Mouse (Mus musculus): ENCODE measurements around the gene Zfp335. TPM values are rescaled to one million over a fixed set of nuclear protein-coding genes. Genes with fewer than 3 reads are reported as not detected.

Zfp335 gene
- 13.5 and 15.1 TPM in 2 replicates for polyA plus RNA-seq (2015; fragmentation: Nextera tagmentation; extraction: Ambion mirVana)

- ATAC-seq = peak; percentile 87
- under 1% methylated on average over 91 of the region's 91 CpGs for WGBS
- Histone ChIP-seq H3K4me2 (replicated peaks) (peak within 1 kb of the TSS; percentile 88), H3K9me3 (peaks cover 7% of the 10 kb centered on the region; the same call in 1 of the 2 replicates), H3K27ac (peak within 1 kb of the TSS; percentile 99), H3K36me3 (peaks cover 35% of the 10 kb centered on the region), H3K27me3 (no peaks in the 10 kb centered on the region), H3K4me1 (replicated peaks) (peaks cover 28% of the 10 kb centered on the region), H3K9ac (replicated peaks) (peak within 1 kb of the TSS; percentile 88), H3K4me3 (replicated peaks) (peak within 1 kb of the TSS; percentile 87)
Observed at GRCm38 (mm10) chr2:164911086-164912048, at the start of gene Zfp335. Zfp335 (minus strand) TSS chr2:164911757.

- Histone ChIP-seq H3K27me3 (peaks cover 8% of the 10 kb centered on the region; the same call in 1 of the 2 replicates), H3K36me3 (no peaks in the 10 kb centered on the region), H3K4me2 (replicated peaks) (peak within 1 kb of the TSS; percentile 62), H3K4me1 (replicated peaks) (peaks cover 52% of the 10 kb centered on the region), H3K9me3 (no peaks in the 10 kb centered on the region), H3K27ac (peak within 1 kb of the TSS; percentile 49), H3K4me3 (replicated peaks) (peak within 1 kb of the TSS; percentile 56), H3K9ac (replicated peaks) (peak within 1 kb of the TSS; percentile 65)
- ATAC-seq = peak; percentile 51
- 2% methylated on average over 44 of the region's 54 CpGs for WGBS
Observed at GRCm38 (mm10) chr2:164960716-164961441, 49.3 kb upstream of the Zfp335 start, which contains the start of gene Slc12a5. Slc12a5 (plus strand) TSS chr2:164960802.

DNA sequence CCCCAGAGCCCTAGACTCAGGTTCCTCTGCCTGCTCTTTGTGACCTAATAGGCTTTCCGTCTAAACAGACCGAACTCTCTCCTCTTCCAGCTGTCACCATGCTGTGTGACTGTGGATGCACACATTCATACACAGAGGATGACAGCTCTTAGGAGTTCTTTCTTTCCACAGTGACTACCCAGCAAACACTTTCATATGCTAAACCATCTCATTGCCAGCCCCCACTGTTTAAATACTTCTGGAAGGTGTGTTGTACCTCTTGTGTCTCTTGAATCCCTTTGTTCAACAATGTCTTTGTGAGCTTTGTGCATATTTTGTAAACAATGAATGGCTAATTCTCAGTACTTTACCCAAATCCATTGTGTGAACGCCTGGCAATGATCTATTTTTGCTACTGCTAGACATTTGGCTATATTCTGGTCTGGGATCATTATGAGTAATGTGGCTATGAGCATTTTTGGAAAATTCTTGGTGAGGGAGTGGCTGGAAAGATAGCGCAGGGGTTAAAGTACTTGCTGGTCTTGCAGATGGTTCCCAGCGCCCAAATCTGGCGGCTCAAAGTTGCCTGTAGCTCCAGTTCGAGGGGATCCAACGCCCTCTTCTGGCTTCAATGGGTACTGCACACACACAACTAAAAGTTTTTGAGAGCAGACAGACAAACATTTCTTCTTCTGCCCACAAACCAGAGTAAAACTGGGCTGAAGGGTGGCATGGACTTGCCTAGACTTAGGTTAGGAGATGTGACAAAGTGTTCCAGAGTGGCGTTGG lies 46.2 kb upstream of the Zfp335 start:
- no peak overlapping the region for H3K4me2 ChIP-seq (replicated peaks)
- H3K9me3 ChIP-seq = no peaks in the 10 kb centered on the region
- peaks cover 39% of the 10 kb centered on the region for H3K4me1 ChIP-seq (replicated peaks)
- no peak overlapping the region for H3K9ac ChIP-seq (replicated peaks)
- no peak for ATAC-seq
- no peaks in the 10 kb centered on the region for H3K36me3 ChIP-seq
- no peak overlapping the region for H3K4me3 ChIP-seq (replicated peaks)
- peaks cover 22% of the 10 kb centered on the region for H3K27me3 ChIP-seq
- WGBS = 64% methylated on average over 9 of the region's 9 CpGs
- no peak overlapping the region for H3K27ac ChIP-seq

GRCm38 (mm10) chr2:164956195-164956594 lies 44.6 kb upstream of the Zfp335 start:
- ATAC-seq = no peak
- Histone ChIP-seq H3K27me3 (peaks cover 37% of the 10 kb centered on the region), H3K4me1 (replicated peaks) (peaks cover 26% of the 10 kb centered on the region), H3K4me3 (replicated peaks) (no peak overlapping the region), H3K4me2 (replicated peaks) (no peak overlapping the region), H3K36me3 (no peaks in the 10 kb centered on the region), H3K27ac (no peak overlapping the region), H3K9me3 (no peaks in the 10 kb centered on the region), H3K9ac (replicated peaks) (no peak overlapping the region)
- 82% methylated on average over 5 of the region's 5 CpGs for WGBS

GRCm38 (mm10) chr2:164955725-164956124 lies 44.2 kb upstream of the Zfp335 start:
- no peak overlapping the region for H3K4me3 ChIP-seq (replicated peaks)
- H3K9me3 ChIP-seq = no peaks in the 10 kb centered on the region
- peaks cover 23% of the 10 kb centered on the region for H3K4me1 ChIP-seq (replicated peaks)
- no peak overlapping the region for H3K9ac ChIP-seq (replicated peaks)
- no peaks in the 10 kb centered on the region for H3K36me3 ChIP-seq
- H3K27ac ChIP-seq = no peak overlapping the region
- peaks cover 42% of the 10 kb centered on the region for H3K27me3 ChIP-seq
- ATAC-seq = no peak
- 69% methylated on average over 4 of the region's 4 CpGs for WGBS
- no peak overlapping the region for H3K4me2 ChIP-seq (replicated peaks)

- Histone ChIP-seq H3K4me1 (replicated peaks) (peaks cover 32% of the 10 kb centered on the region), H3K27ac (no peak overlapping the region), H3K4me3 (replicated peaks) (no peak overlapping the region), H3K36me3 (no peaks in the 10 kb centered on the region), H3K27me3 (peaks cover 67% of the 10 kb centered on the region), H3K9me3 (no peaks in the 10 kb centered on the region), H3K9ac (replicated peaks) (0 out of 2 replicates have a peak overlapping the region, but pooled peaks have one; percentile 7), H3K4me2 (replicated peaks) (peak overlapping the region; percentile 17; the same call in 1 of the 2 replicates)
- whole genome bisulfite sequencing = 2% methylated on average over 21 of the region's 21 CpGs
- ATAC-seq = peak; percentile 86
Observed at GRCm38 (mm10) chr2:164953224-164953623, 41.7 kb upstream of the Zfp335 start.

DNA sequence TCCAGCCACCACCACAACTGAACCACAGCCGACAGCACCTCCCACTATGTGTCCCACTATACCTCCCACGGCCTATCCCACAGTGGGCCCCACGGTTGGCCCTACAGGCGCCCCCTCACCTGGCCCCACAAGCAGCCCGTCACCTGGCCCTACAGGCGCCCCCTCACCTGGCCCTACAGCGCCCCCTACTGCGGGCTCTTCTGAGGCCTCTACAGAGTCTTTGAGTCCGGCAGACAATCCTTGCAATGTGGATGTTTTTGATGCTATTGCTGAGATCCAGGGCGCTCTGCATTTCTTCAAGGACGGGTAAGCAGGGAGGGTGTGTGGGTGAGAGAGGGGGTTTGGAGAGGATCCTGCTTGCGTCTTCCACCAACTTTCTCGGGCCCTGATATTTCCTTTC lies 40.9 kb upstream of the Zfp335 start:
- Histone ChIP-seq H3K4me3 (replicated peaks) (no peak overlapping the region), H3K27me3 (peaks cover 75% of the 10 kb centered on the region), H3K9ac (replicated peaks) (no peak overlapping the region), H3K4me2 (replicated peaks) (no peak overlapping the region), H3K4me1 (replicated peaks) (peaks cover 35% of the 10 kb centered on the region), H3K27ac (no peak overlapping the region), H3K36me3 (no peaks in the 10 kb centered on the region), H3K9me3 (no peaks in the 10 kb centered on the region)
- no peak for ATAC-seq
- WGBS = 43% methylated on average over 13 of the region's 13 CpGs

GRCm38 (mm10) chr2:164951745-164952144 lies 40.2 kb upstream of the Zfp335 start:
- no peak overlapping the region for H3K4me2 ChIP-seq (replicated peaks)
- peaks cover 80% of the 10 kb centered on the region for H3K27me3 ChIP-seq
- no peak for ATAC-seq
- no peak overlapping the region for H3K27ac ChIP-seq
- whole genome bisulfite sequencing = 79% methylated on average over 4 of the region's 4 CpGs
- H3K36me3 ChIP-seq = no peaks in the 10 kb centered on the region
- no peaks in the 10 kb centered on the region for H3K9me3 ChIP-seq
- peaks cover 35% of the 10 kb centered on the region for H3K4me1 ChIP-seq (replicated peaks)
- no peak overlapping the region for H3K4me3 ChIP-seq (replicated peaks)
- H3K9ac ChIP-seq (replicated peaks) = no peak overlapping the region

DNA sequence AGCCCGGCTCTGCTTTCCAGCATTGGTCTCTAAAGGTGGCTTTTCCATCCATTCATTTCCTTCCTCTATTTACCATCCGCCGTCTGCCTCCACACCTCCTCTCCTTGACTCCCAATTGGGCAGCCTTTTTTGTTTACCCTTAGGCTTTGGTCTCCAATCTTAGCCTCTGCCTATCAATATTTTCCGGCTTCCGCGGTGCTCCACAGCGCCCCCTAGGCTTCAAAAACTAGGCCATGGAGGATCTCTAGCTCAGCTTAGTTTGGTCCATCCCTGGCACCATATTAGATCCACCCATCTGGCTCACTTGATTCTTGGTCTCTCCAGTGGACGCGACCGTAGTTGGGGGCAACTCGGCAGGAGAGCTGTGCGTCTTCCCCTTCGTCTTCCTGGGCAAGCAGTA lies 38.9 kb upstream of the Zfp335 start:
- ATAC-seq = no peak
- peaks cover 35% of the 10 kb centered on the region for H3K4me1 ChIP-seq (replicated peaks)
- H3K36me3 ChIP-seq = no peaks in the 10 kb centered on the region
- WGBS = 22% methylated on average over 13 of the region's 13 CpGs
- H3K9ac ChIP-seq (replicated peaks) = no peak overlapping the region
- no peak overlapping the region for H3K27ac ChIP-seq
- no peak overlapping the region for H3K4me3 ChIP-seq (replicated peaks)
- H3K4me2 ChIP-seq (replicated peaks) = no peak overlapping the region
- H3K27me3 ChIP-seq = peaks cover 87% of the 10 kb centered on the region
- H3K9me3 ChIP-seq = no peaks in the 10 kb centered on the region

DNA sequence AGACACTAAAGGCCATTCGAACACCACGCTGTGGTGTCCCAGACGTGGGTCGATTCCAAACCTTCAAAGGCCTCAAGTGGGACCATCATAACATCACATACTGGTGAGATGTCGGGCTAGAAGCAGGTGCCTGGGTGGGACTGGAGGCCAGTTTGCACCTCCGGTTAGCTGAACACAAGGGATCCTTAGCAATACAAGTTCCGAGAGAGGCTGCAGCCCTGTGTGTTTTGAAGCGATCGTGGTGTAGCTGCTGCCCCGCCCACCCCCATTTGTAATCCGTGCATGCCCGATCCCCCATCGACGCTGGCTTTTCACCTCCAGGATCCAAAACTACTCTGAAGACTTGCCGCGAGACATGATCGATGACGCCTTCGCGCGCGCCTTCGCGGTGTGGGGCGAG lies 37.4 kb upstream of the Zfp335 start:
- ATAC-seq = no peak
- H3K4me2 ChIP-seq (replicated peaks) = peak overlapping the region; percentile 36
- H3K27ac ChIP-seq = no peak overlapping the region
- H3K4me3 ChIP-seq (replicated peaks) = peak overlapping the region; percentile 27
- H3K9ac ChIP-seq (replicated peaks) = no peak overlapping the region
- peaks cover 27% of the 10 kb centered on the region for H3K4me1 ChIP-seq (replicated peaks)
- H3K9me3 ChIP-seq = no peaks in the 10 kb centered on the region
- H3K36me3 ChIP-seq = no peaks in the 10 kb centered on the region
- peaks cover 86% of the 10 kb centered on the region for H3K27me3 ChIP-seq
- 5% methylated on average over 25 of the region's 25 CpGs for WGBS

GRCm38 (mm10) chr2:164947930-164948329 lies 36.4 kb upstream of the Zfp335 start:
- peaks cover 76% of the 10 kb centered on the region for H3K27me3 ChIP-seq

More at GRCm38 (mm10) chr2:164947930-164948329, 36.4 kb upstream of the Zfp335 start:
- H3K4me2 ChIP-seq (replicated peaks) = no peak overlapping the region
- H3K36me3 ChIP-seq = no peaks in the 10 kb centered on the region
- H3K9ac ChIP-seq (replicated peaks) = peak overlapping the region; percentile 51; the same call in 1 of the 2 replicates
- no peaks in the 10 kb centered on the region for H3K9me3 ChIP-seq
- ATAC-seq = 0 out of 2 replicates have a peak, but pooled peaks have one; percentile 18
- WGBS = 8% methylated on average over 6 of the region's 7 CpGs
- H3K4me1 ChIP-seq (replicated peaks) = peaks cover 19% of the 10 kb centered on the region
- H3K27ac ChIP-seq = no peak overlapping the region
- no peak overlapping the region for H3K4me3 ChIP-seq (replicated peaks)

All from midbrain, embryonic 13.5 days (tissue).